Mouse (Mus musculus) stomach, postnatal 0 days (tissue): ENCODE measurements at regions not wholly inside any gene's neighbourhood (a gene's known extent, or its start where the extent isn't known, plus 50 kb on each side); places are given as distances from the start of the nearest gene placed in this dataset.

Experiments used
- CTCF ChIP-seq: IDR thresholded peaks from 2 replicates; pipeline ENCODE4 v1.5.1; 2016; ENCODE audit warnings: antibody characterized with exemption, low read depth, mild to moderate bottlenecking, moderate library complexity
- EP300 ChIP-seq: optimal IDR thresholded peaks from 2 replicates; pipeline ENCODE3; 2016; ENCODE audit warnings: antibody characterized with exemption

DNA sequence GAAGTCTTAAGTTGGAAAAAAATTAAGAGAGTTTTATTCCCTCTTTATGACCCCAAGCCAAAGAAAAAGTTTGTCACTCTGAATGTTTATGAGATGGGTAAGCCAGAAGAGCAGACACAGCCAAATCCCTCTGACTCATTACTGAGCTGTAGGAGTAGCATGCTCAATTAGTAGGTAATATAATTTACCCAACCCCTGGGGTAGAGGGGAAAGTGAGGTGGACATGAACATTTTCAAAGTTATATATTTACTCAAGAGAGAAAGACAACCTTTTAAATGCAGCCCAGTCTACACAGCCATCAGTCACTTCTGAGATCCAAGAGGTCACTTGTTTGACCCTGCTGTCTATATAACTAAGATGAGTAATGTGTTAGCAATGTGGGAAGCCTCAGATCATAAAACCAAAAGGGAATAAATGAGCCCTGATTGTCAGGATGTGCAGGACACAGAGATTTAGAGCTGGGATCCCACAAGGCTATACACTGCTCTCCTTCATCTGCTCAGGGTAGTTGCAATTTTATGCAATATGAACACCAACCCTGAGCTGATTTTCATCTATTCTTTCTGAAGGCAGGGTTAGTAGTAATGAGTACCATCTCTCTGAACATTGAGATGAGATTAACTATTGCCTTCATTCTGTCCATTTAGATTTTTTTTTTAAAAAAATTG, 114.7 kb upstream of the Ndp start:
- TF ChIP-seq CTCF, result no peak
- no peak for TF ChIP-seq EP300
